Mouse (Mus musculus): ENCODE measurements at regions not wholly inside any gene's neighbourhood (a gene's known extent, or its start where the extent isn't known, plus 50 kb on each side); places are given as distances from the start of the nearest gene placed in this dataset.

DNA sequence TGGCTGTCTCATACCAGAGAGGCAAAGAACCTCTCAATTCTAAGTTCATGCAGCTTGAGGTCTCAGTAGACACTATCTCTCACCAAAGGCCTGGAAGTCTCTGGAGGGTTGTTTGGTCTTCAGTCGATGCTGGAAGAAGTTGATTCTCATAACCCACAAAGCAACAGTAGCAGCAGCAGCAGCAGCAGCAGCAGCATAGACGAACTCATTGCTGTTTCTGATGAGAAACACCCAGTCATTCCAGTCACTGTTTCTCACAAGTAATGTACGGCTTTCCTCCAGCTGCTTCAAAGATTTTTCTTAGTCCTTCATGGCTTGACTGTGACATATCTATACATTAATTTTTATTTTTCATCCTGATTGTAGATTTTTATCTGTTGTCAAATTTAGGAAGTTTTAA, 298.1 kb upstream of the Hnrnpa3 start:
- no peak for TF ChIP-seq CTCF (IDR thresholded peaks at IDR 0.05; ENCODE audit: borderline replicate concordance, insufficient read depth, low read depth, low read length)
- no peak for TF ChIP-seq POLR2A (IDR thresholded peaks at IDR 0.05; ENCODE audit: borderline replicate concordance, insufficient read depth, low read length)
